Mouse (Mus musculus) activated CD4-positive, CD25-positive, alpha-beta regulatory T cell, adult 9 weeks (primary cell): ENCODE measurements around the gene 1600014C23Rik. TPM values are rescaled to one million over a fixed set of nuclear protein-coding genes. Genes with fewer than 3 reads are reported as not detected.

Source experiments
- polyA plus RNA-seq: library from polyadenylated mRNA; unstranded; fragments of 100-300 nt; shearing (Covaris generic); gene quantifications from one replicate; pipeline ENCODE4 v1.2.1, GENCODE M21; 2017

1600014C23Rik gene
- not detected for polyA plus RNA-seq

DNA sequence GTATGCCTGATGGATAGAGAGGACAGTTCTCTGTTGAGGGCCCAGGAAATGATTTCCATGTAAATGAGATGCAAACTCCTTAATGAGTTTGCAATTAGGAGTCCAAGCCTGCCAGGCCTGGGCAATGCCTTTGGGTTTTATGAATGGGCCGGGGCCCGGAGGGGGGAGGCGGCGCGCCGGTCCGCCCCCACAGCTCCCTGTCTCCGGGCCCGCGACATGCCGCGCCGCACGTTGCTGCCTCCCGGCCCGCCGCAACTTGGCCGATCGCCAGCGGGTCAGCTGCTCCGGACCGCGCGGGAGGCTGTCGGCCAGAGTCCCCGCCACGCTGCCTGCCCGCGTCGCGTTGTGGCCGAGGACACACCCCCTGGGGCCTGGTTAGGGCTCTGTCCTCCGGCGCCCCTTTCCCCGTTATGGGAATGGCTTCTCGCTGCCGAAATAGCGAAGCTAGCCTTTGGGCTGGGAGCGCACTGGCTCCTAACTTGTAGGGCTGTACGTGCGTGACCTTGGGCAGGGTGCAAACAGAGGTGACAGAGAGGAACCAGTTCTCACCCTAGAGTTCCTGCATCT lies at the start of gene 1600014C23Rik:
Gene 1600014C23Rik, minus strand, starts transcription at position 110 of the 567 bp plus-strand sequence.

DNA sequence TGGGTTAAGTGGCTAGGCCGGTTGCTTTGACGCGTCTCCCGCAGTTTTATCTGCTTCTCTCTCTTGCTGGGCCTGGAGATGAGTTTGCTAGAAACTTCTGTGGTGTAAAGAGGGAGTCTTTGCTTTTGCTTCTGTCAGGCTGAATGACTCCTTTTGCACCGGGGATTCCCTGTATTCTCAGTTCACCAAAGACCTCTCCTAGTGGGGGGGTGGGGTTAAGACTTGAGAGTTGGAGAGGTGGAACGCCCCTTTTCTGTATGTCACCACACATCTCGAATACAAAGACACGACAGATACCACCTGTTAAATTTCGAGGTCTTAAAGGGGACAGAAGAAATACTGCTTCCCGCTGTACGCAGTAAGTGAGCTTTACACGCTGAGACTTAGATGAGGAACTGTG lies 46.9 kb downstream of the 1600014C23Rik start, which contains the start of gene Tmem63b:
Gene Tmem63b, minus strand, starts transcription at position 190 of the 400 bp plus-strand sequence.

DNA sequence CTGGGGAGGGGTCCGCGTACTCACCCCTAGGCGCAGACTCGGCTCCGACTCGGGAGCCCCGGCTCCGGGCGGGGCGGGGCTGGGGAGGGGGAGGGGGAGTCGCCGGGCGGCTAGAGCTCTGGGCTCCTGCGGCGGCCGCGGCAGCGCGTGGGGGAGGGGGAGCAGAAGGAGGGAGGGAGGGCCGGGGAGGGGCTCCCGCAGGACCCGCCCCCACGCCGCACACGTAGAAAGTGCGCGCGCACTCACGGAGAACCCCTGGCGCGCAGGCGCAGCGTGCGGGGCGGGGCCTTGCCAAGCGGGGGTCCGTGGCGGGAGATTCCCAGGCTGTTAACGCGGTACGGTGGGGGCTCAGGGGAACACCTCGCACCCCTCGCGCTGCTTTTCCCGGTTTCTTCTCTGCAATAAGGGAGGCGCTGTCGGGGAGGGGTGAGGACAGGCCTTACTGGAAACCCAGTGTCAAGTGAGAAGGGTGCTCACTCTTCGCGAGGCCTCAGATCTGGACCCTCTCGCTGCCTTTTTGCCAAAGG lies 47.5 kb downstream of the 1600014C23Rik start, which contains the start of gene Mrpl14:
Gene Mrpl14, plus strand, starts transcription at position 230 of the 527 bp plus-strand sequence.

Other genes with a start within 250 kb of the 1600014C23Rik start
- gene Aars2, start 227.0 kb downstream of the 1600014C23Rik start, polyA plus RNA-seq = 13.8 TPM
- not detected for gene Tcte1, start 210.4 kb downstream of the 1600014C23Rik start, polyA plus RNA-seq
- 0.06 TPM for gene Tmem151b, start 184.2 kb downstream of the 1600014C23Rik start, polyA plus RNA-seq
- 97.9 TPM for gene Nfkbie, start 178.1 kb downstream of the 1600014C23Rik start, polyA plus RNA-seq
- gene Slc35b2, start 170.0 kb downstream of the 1600014C23Rik start, polyA plus RNA-seq = 77.9 TPM
- gene Hsp90ab1, start 160.6 kb downstream of the 1600014C23Rik start, polyA plus RNA-seq = 1,226 TPM
- gene Slc29a1, start 134.2 kb downstream of the 1600014C23Rik start, polyA plus RNA-seq = 156 TPM
- gene Mymx, start 131.7 kb downstream of the 1600014C23Rik start, polyA plus RNA-seq = not detected
- gene Capn11, start 74.5 kb downstream of the 1600014C23Rik start, polyA plus RNA-seq = 3.7 TPM
- gene Mrpl14, start 47.5 kb downstream of the 1600014C23Rik start, polyA plus RNA-seq = 101 TPM
- 9.7 TPM for gene Tmem63b, start 46.9 kb downstream of the 1600014C23Rik start, polyA plus RNA-seq